Mouse (Mus musculus) midbrain, embryonic 10.5 days (tissue): ENCODE measurements around the gene Apaf1. TPM values are rescaled to one million over a fixed set of nuclear protein-coding genes. Genes with fewer than 3 reads are reported as not detected.

Source experiments
- DNase-seq: peaks from one replicate; pipeline ENCODE4 v3.0.0-alpha.2; 2017; ENCODE audit warnings: low spot score
- H3K27ac ChIP-seq: fragments of 300-500 bp; sonication (generic); replicated peaks from 2 replicates; pipeline ENCODE4 v1.5.1; 2016; ENCODE audit warnings: mild to moderate bottlenecking
- H3K27me3 ChIP-seq: fragments of 300-500 bp; sonication (generic); 2 replicates; pipeline ENCODE4 v1.6.1; 2016; ENCODE audit warnings: low read depth, mild to moderate bottlenecking; ENCODE audit not compliant: poor library complexity, severe bottlenecking
- H3K36me3 ChIP-seq: fragments of 300-500 bp; sonication (generic); 2 replicates; pipeline ENCODE4 v1.6.1; 2016; ENCODE audit warnings: mild to moderate bottlenecking, moderate library complexity
- H3K4me1 ChIP-seq: fragments of 300-500 bp; sonication (generic); 2 replicates; pipeline ENCODE4 v1.6.1; 2016
- H3K4me3 ChIP-seq: fragments of 300-500 bp; sonication (generic); 2 replicates; pipeline ENCODE4 v1.5.1; 2016; ENCODE audit warnings: mild to moderate bottlenecking, moderate library complexity
- H3K9me3 ChIP-seq: fragments of 300-500 bp; sonication (generic); replicated peaks from 2 replicates; pipeline ENCODE4 v1.6.1; 2016; ENCODE audit warnings: mild to moderate bottlenecking
- WGBS: fragments of 180-500 bp; shearing (Covaris S2); methylation state at CpG from one replicate; pipeline ENCODE4 v1.1.7; 2016; 5-methylcytosine and 5-hydroxymethylcytosine counted together
- polyA plus RNA-seq: library from polyadenylated mRNA; unstranded; fragments of >200 nt; fragmentation: Nextera tagmentation; extraction: Ambion mirVana; gene quantifications from 2 replicates; pipeline ENCODE4 v1.2.1, GENCODE M21; 2016

Apaf1 gene
- polyA plus RNA-seq, 1 experiment from 2014 or later = 18.1 TPM

DNA sequence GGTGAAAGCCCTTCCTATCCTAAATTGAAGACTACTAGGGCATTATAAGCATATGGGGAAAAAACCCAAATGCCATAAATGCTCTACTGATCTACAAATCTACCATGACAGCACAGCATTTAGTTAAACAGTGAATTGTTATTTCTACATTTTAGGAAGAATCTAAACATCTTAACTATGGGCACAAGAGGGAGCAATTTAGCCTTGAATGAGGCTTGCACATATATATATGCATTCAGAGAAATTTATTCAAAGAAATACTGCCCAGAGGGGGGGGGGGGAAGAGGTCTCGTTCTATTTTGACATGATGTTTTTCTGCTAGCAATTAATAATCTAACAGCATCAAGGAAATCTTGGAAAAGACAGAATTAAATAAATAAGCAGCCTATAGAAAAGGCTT is 10.8 kb downstream of the Apaf1 start:
- H3K4me1 ChIP-seq = no peaks in the 10 kb centered on the region
- WGBS = 78% methylated on average over 1 of the region's 1 CpGs
- no peak overlapping the region for H3K4me3 ChIP-seq
- H3K27me3 ChIP-seq = no peaks in the 10 kb centered on the region
- no peaks in the 10 kb centered on the region for H3K9me3 ChIP-seq
- H3K27ac ChIP-seq = no peak overlapping the region
- no peak for DNase-seq
- H3K36me3 ChIP-seq = peaks cover 64% of the 10 kb centered on the region

DNA sequence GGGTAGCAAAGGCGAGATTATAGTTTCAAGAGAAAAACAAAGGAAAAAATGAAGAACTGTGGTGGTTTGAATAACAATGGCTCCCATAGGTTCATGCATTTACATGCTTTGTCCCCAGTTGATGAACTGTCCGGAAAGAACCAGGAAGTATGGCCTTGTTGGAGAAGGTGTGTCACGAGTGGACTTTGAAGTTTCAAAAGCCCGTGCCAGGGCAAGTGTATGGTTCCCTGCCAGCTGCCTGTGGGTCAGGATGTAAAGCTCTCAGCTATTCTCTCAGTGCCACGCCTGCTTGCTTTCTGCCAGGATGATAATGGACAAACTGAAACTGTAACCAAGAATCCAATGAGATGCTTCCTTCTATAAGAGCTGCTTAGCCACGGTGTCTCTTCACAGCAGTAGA is 20.2 kb downstream of the Apaf1 start:
- 94% methylated on average over 6 of the region's 6 CpGs for WGBS
- H3K4me1 ChIP-seq = no peaks in the 10 kb centered on the region

DNA sequence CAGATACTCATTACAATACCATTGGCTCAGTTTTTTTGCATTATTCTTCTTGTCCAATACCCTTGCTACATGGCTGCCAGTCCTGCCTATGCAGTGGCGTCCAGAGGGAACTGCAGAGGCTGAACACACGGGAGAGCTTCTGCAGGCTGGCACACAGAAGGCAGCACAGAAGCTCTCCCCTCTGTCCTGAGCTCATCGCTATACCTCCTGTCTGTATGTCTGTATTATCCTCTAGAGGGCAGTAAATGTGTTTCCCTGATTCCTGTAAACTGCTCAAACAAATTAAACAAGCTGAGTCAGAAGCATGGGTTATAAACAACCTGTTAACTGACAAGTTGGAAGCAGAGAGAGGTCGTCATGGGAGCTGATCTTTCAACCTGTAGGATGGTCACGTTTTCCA is 21.8 kb downstream of the Apaf1 start:
- Histone ChIP-seq H3K4me3 (no peak overlapping the region), H3K9me3 (no peaks in the 10 kb centered on the region), H3K27me3 (no peaks in the 10 kb centered on the region), H3K4me1 (no peaks in the 10 kb centered on the region), H3K27ac (no peak overlapping the region), H3K36me3 (peaks cover 79% of the 10 kb centered on the region)
- DNase-seq = no peak
- 48% methylated on average over 5 of the region's 5 CpGs for WGBS

More for the DNA sequence above, 20.2 kb downstream of the Apaf1 start:
- H3K36me3 ChIP-seq = peaks cover 90% of the 10 kb centered on the region
- no peaks in the 10 kb centered on the region for H3K27me3 ChIP-seq
- no peak for DNase-seq
- no peak overlapping the region for H3K4me3 ChIP-seq
- no peak overlapping the region for H3K27ac ChIP-seq
- peaks cover 6% of the 10 kb centered on the region; the same call in 1 of the 2 replicates for H3K9me3 ChIP-seq

DNA sequence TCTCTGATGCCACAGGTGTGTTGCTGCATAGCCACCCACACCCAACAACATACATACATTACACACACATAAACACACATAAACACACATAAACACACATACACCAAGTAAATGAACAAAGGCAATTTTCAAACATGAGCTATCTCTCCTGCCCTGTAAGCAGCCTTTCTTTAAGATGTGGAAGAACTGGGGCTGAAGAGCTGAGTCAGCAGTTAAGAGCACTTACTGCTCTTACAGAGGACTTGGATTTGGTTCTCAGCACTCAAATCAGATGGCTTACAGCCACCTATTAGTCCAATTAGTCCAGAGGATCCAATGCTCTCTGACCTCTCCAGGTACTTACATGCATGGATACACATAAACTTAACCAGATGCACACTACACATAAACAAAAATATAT is 29.8 kb downstream of the Apaf1 start:
- no peak for DNase-seq
- H3K27me3 ChIP-seq = no peaks in the 10 kb centered on the region
- no peaks in the 10 kb centered on the region for H3K4me1 ChIP-seq
- H3K27ac ChIP-seq = no peak overlapping the region
- no peaks in the 10 kb centered on the region for H3K9me3 ChIP-seq
- H3K4me3 ChIP-seq = no peak overlapping the region
- H3K36me3 ChIP-seq = peaks cover 68% of the 10 kb centered on the region

DNA sequence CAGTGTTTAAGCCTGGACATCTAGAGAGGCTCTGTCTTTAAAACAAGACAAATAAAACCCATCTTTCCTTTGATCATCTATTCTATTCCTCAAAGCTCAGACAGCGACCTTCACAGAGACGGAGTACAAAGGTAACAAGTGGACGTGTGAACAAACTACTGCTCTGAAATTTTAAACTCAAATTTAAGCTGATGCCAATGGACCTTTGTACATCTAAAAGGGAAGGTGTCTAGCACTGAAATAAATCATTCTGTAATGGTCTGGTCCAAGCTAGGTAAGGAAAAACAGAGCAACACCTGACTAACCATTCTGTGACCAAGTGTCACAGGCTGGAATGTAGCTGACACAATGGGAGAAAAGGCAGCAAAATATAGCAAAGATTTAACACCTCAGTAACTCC is 31.4 kb downstream of the Apaf1 start:
- no peaks in the 10 kb centered on the region for H3K4me1 ChIP-seq
- no peak overlapping the region for H3K4me3 ChIP-seq
- no peak overlapping the region for H3K27ac ChIP-seq
- no peak for DNase-seq
- no peaks in the 10 kb centered on the region for H3K9me3 ChIP-seq
- H3K27me3 ChIP-seq = no peaks in the 10 kb centered on the region
- whole genome bisulfite sequencing = 92% methylated on average over 3 of the region's 3 CpGs
- peaks cover 82% of the 10 kb centered on the region for H3K36me3 ChIP-seq

DNA sequence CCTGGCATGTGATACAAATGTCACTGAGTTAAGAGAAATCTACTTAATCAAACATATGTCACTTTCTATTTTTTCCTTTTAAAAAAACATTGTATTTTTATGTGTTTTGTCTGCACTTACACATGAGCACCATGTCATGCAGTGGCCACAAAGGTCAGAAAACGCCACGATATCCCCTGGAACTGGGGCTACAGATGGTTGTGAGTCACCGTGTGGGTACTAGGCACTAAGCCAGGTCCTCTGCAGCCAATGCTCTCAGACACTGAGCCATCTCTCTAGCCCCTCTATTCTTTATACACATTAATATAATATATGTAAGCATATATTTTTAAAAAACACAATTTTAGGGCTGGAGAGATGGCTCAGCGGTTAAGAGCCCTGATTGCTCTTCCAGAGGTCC is 32.9 kb downstream of the Apaf1 start:
- no peak overlapping the region for H3K27ac ChIP-seq
- no peak overlapping the region for H3K4me3 ChIP-seq
- WGBS = 89% methylated on average over 4 of the region's 4 CpGs
- H3K27me3 ChIP-seq = no peaks in the 10 kb centered on the region
- no peak for DNase-seq
- H3K4me1 ChIP-seq = no peaks in the 10 kb centered on the region
- peaks cover 82% of the 10 kb centered on the region for H3K36me3 ChIP-seq
- H3K9me3 ChIP-seq = no peaks in the 10 kb centered on the region

DNA sequence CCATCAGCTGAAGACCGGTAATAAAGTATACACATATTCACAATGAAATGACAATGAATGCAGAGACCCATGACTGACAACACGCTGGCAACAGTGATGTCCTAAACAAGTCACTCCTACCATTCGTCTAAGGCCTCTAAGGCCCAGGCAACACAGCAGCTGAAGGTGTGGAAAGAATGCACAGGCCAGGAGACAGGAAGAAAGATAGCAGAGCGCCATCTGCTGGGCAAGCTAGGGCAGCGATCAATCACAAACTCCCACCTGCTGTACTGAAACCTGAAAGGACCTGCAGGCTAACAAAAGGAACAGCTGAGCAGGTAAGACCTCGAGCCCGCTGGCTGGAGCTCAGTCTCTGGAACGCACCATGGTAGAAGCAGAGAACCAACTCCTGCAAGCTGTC is 48.6 kb downstream of the Apaf1 start:
- WGBS = 28% methylated on average over 8 of the region's 8 CpGs

DNA sequence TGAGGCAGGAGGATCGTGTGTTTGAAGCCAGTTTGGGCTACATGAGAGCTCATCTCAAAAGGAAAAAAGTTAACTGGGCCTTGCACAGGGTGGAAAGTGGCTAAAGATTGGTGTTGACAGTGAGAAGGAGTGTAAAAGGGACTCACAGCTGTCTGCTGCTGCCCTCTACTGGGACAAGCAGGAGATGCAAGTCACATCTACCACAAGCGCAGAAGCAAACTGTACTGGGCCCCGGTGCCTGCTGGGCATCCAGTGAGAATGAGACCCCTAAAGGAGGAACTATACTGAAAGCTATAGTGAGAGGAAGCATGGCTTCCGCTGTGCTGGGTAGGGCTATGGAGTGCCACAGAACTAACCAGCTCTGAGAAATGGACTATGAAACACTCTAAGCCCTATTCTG is 50.2 kb downstream of the Apaf1 start:
- no peaks in the 10 kb centered on the region for H3K4me1 ChIP-seq
- H3K27ac ChIP-seq = no peak overlapping the region
- peaks cover 30% of the 10 kb centered on the region for H3K36me3 ChIP-seq
- peak; percentile 78 for DNase-seq
- H3K4me3 ChIP-seq = no peak overlapping the region
- H3K9me3 ChIP-seq = no peaks in the 10 kb centered on the region
- WGBS = 15% methylated on average over 4 of the region's 4 CpGs
- no peaks in the 10 kb centered on the region for H3K27me3 ChIP-seq

More for the DNA sequence above, 48.6 kb downstream of the Apaf1 start:
- Histone ChIP-seq H3K4me1 (no peaks in the 10 kb centered on the region), H3K36me3 (peaks cover 37% of the 10 kb centered on the region), H3K4me3 (no peak overlapping the region), H3K27me3 (no peaks in the 10 kb centered on the region), H3K27ac (no peak overlapping the region), H3K9me3 (no peaks in the 10 kb centered on the region)
- peak; percentile 58 for DNase-seq

DNA sequence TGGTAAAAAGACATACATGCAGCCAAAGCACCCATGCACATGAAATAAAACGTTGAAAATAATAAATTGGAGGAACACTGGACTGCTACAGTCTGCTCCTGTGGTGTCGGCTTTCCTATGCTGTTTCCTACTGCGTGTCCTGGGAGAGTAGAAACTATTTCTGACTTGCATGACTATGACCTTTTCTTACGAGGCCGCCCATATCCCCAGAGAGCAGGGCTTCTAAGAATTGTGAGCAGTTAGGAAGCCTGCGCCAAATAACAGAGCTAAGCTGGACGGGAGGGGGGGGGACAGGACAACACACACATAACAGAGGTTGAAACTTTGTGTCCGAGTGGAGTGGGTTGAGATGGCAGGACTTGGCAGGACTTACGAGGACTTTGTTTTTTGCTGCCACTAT is 51.4 kb downstream of the Apaf1 start:
- Histone ChIP-seq H3K9me3 (no peaks in the 10 kb centered on the region), H3K27me3 (no peaks in the 10 kb centered on the region), H3K4me1 (no peaks in the 10 kb centered on the region), H3K36me3 (peaks cover 22% of the 10 kb centered on the region), H3K4me3 (no peak overlapping the region), H3K27ac (no peak overlapping the region)
- WGBS = 90% methylated on average over 9 of the region's 9 CpGs
- DNase-seq = no peak

DNA sequence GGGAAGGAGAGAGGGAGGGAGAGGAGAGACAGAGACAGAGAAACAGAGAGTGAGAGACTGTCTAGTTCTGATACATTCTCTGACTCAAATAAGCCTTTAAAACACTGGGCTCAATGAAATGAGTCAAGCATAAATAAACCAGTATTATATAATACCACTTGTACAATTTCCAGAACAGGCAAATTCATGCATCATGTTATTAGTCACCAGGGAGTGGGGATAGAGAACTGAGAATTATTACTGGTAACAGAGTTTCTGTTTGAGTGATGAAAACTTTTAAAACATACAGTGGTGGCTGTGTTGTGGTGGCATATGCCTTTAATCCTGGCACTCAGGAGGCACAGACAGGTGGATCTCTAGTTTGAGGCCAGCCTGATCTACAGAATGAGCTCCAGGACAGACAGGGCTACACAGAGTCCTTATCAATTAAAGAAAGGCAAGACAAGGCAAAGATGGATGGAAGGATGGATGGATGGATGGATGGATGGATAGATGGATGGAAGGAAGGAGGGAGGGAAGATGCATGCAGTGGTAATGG is 53.5 kb downstream of the Apaf1 start:
- DNase-seq = no peak
- Histone ChIP-seq H3K27me3 (no peaks in the 10 kb centered on the region), H3K27ac (no peak overlapping the region), H3K4me3 (no peak overlapping the region), H3K9me3 (no peaks in the 10 kb centered on the region), H3K36me3 (peaks cover 20% of the 10 kb centered on the region), H3K4me1 (no peaks in the 10 kb centered on the region)

DNA sequence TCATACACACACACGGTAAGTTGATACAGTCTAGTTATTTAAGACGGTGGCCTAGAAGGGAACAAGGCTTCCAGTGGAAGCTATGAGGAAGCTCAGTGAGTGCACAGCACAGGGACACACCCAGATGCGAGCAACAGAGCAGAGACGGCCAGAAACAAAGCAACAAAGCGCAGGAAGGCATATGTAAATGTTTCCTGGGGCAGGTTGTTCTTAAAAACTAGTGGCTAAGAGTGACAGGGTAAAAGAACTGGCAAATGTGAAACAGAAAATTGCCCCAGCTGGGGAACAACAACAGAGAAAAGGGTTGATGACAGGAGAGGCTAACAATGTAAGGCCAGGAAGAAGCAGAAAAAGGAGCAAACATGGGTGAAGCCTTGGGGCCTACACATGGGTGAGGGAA is 54.6 kb downstream of the Apaf1 start:
- H3K36me3 ChIP-seq = peaks cover 20% of the 10 kb centered on the region
- no peaks in the 10 kb centered on the region for H3K4me1 ChIP-seq
- no peak for DNase-seq
- H3K27ac ChIP-seq = no peak overlapping the region
- H3K9me3 ChIP-seq = no peaks in the 10 kb centered on the region
- 89% methylated on average over 5 of the region's 5 CpGs for WGBS
- H3K27me3 ChIP-seq = no peaks in the 10 kb centered on the region
- no peak overlapping the region for H3K4me3 ChIP-seq

DNA sequence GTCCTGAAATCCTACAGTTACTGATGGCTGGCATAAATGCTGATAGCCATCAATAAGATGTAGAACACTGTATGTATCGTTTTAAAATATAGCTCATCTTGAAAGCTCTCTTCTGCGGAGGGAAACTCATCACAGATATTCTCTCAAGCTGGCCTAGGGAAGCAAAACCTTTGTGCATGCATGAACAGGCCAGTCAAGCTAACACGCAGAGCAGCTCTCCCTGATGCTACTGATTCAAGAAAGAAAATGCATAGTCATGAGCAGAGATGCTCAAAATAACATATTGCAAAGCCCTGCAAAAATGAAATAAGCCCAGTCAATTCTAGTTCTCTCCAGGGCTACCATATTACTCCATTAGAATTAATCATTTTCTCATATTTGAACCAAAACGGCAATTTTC is 55.1 kb downstream of the Apaf1 start:
- WGBS = 95% methylated on average over 4 of the region's 4 CpGs
- peaks cover 20% of the 10 kb centered on the region for H3K36me3 ChIP-seq
- no peaks in the 10 kb centered on the region for H3K4me1 ChIP-seq
- no peak overlapping the region for H3K27ac ChIP-seq
- DNase-seq = no peak
- H3K9me3 ChIP-seq = no peaks in the 10 kb centered on the region
- no peak overlapping the region for H3K4me3 ChIP-seq
- H3K27me3 ChIP-seq = no peaks in the 10 kb centered on the region

DNA sequence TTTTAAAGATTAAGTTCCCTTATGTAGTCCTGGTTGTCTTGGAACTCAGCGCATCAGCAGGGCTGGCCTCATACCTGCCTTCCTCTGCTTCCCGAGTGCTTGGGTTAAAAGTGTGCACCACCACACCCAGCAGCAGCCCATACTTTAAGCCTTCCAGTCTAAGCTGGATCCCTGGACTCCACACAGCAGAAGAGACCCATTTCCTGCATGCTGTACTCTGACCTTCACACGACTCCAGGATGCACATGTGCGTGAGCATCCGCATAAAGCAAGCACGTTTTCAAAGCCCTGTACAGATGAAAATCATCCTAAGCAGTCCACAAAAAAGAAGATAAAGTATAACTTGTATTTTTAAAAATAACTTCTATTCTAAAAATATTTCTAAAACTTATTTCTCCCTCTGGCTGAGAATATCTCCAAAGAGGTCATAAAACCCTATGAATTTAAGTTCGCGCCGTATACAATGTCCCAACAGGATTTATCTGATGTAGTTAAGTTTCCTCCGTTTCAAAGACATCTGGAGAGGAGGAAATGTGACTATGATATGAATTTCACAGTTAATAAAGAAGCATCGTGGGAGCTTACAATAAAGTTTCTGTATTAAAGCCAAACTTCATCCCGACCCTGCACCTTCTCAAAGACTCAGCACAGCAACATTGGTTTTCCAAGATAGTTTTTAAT is 76.6 kb downstream of the Apaf1 start:
- Histone ChIP-seq H3K4me3 (no peak overlapping the region), H3K27me3 (no peaks in the 10 kb centered on the region), H3K36me3 (peaks cover 33% of the 10 kb centered on the region), H3K9me3 (no peaks in the 10 kb centered on the region), H3K4me1 (no peaks in the 10 kb centered on the region), H3K27ac (no peak overlapping the region)
- 93% methylated on average over 12 of the region's 12 CpGs for WGBS
- DNase-seq = no peak

DNA sequence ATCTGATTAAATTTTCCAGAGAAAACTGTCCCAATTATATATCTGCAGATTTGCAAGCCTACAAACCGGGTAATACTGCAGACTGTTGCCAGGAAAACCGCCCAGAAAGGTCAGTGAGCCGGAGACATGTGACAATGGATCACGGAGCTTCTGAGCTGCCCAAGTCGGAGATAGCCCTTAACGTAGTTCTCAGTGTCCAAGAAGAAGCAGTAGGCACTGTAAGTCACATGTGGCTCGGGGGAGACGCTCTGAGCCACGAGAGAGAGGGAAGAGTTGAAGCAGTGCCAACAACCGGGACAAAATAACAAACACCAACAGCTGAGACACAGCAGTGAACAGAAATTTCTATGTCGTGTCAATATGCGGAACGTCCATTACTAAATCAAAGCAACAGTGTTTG is 81.1 kb downstream of the Apaf1 start:
- DNase-seq = no peak
- Histone ChIP-seq H3K27me3 (no peaks in the 10 kb centered on the region), H3K36me3 (peaks cover 27% of the 10 kb centered on the region), H3K4me1 (no peaks in the 10 kb centered on the region), H3K27ac (no peak overlapping the region), H3K9me3 (no peaks in the 10 kb centered on the region), H3K4me3 (no peak overlapping the region)
- 88% methylated on average over 13 of the region's 13 CpGs for WGBS
